Comparison of ENCODE assay signal across 7 mouse cellular contexts in the genomic region with DNA sequence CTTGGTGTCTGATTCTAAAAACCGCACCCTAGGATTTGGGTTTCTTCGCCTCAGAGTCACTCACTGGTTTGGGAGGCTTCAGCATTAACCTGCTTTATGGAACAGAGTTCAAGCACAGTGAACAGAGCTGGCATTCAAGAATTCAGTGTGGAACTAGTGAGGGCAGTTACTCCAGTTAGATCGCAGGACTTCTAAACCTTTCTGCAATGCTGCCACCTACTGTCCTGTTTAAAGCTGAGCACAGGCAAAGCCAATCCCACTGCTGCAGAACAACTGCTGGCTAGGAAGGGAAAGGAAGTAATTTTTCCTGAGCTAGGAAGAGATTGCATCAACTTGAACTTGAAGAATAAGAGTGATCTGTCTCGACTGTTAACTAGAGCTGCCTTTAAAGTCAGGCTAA.
DNase-seq lines count a peak whose midpoint lies in the region; ATAC-seq lines count a peak whose summit lies in the region.

No protein-coding gene starts in this region.

- H3K27ac ChIP-seq in embryonic facial prominence, embryonic 15.5 days (replicated peaks), result no peak overlapping the region
- H3K27ac ChIP-seq in hindbrain, embryonic 16.5 days (ENCODE audit: low read depth, low read length), result no peak overlapping the region
- no peak overlapping the region for H3K27ac ChIP-seq in stomach, embryonic 15.5 days

- H3K4me2 ChIP-seq in embryonic facial prominence, embryonic 15.5 days (replicated peaks), result no peak overlapping the region
- no peak overlapping the region for H3K4me2 ChIP-seq in hindbrain, embryonic 16.5 days (ENCODE audit: low read length)
- no peak overlapping the region for H3K4me2 ChIP-seq in stomach, embryonic 15.5 days

- H3K4me3 ChIP-seq in embryonic facial prominence, embryonic 15.5 days (replicated peaks), result no peak overlapping the region
- H3K4me3 ChIP-seq in hindbrain, embryonic 16.5 days (ENCODE audit: low read length), result no peak overlapping the region
- H3K4me3 ChIP-seq in stomach, embryonic 15.5 days (replicated peaks), result no peak overlapping the region

- no peaks in the 10 kb centered on the region for H3K27me3 ChIP-seq in embryonic facial prominence, embryonic 15.5 days
- no peaks in the 10 kb centered on the region for H3K27me3 ChIP-seq in hindbrain, embryonic 16.5 days (replicated peaks; ENCODE audit: control insufficient read depth, insufficient read depth, low read length)
- H3K27me3 ChIP-seq in stomach, embryonic 15.5 days (replicated peaks), result no peaks in the 10 kb centered on the region

- 21% methylated on average over 4 of the region's 4 CpGs for WGBS in embryonic facial prominence, embryonic 15.5 days
- WGBS in hindbrain, embryonic 16.5 days, result 25% methylated on average over 4 of the region's 4 CpGs
- 23% methylated on average over 4 of the region's 4 CpGs for WGBS in stomach, embryonic 15.5 days

- H3K9me3 ChIP-seq in embryonic facial prominence, embryonic 15.5 days (replicated peaks), result no peaks in the 10 kb centered on the region
- H3K9me3 ChIP-seq in hindbrain, embryonic 16.5 days (ENCODE audit: control insufficient read depth, low read length), result no peaks in the 10 kb centered on the region
- H3K9me3 ChIP-seq in stomach, embryonic 15.5 days, result no peaks in the 10 kb centered on the region

- no peaks in the 10 kb centered on the region for H3K36me3 ChIP-seq in embryonic facial prominence, embryonic 15.5 days
- H3K36me3 ChIP-seq in hindbrain, embryonic 16.5 days (ENCODE audit: control insufficient read depth, insufficient read depth, low read length), result no peaks in the 10 kb centered on the region
- no peaks in the 10 kb centered on the region for H3K36me3 ChIP-seq in stomach, embryonic 15.5 days

- no peaks in the 10 kb centered on the region for H3K4me1 ChIP-seq in embryonic facial prominence, embryonic 15.5 days
- no peaks in the 10 kb centered on the region for H3K4me1 ChIP-seq in hindbrain, embryonic 16.5 days (ENCODE audit: control insufficient read depth, insufficient read depth, low read depth, low read length)
- H3K4me1 ChIP-seq in stomach, embryonic 15.5 days, result no peaks in the 10 kb centered on the region

- peak; percentile 32 for DNase-seq in MEL-GATA-1-ER (ENCODE audit: extremely low read depth, low read depth)
- DNase-seq in adrenal gland, postnatal 25 days, result peak; percentile 9
- peak; percentile 29 to 75 for DNase-seq in layer of hippocampus, postnatal 14 days (ENCODE audit: low spot score in 2 of 2)

- 0 out of 2 replicates have a peak, but pooled peaks have one; percentile 57 for ATAC-seq in embryonic facial prominence, embryonic 15.5 days (ENCODE audit: insufficient number of reproducible peaks, low FRiP score, low TSS enrichment, low read depth)
- ATAC-seq in hindbrain, embryonic 16.5 days, result peak; percentile 94
- peak; percentile 89 for ATAC-seq in megakaryocyte-erythroid progenitor cell, adult 5-6 weeks (replicated peaks; ENCODE audit: low FRiP score, low TSS enrichment, poor library complexity, severe bottlenecking)
- ATAC-seq in stomach, embryonic 15.5 days (ENCODE audit: insufficient read depth, low FRiP score, low read depth), result peak; percentile 43; the same call in 1 of the 2 replicates

- no peak overlapping the region for H3K9ac ChIP-seq in embryonic facial prominence, embryonic 15.5 days
- no peak overlapping the region for H3K9ac ChIP-seq in hindbrain, embryonic 16.5 days (ENCODE audit: low read depth, low read length)
- no peak overlapping the region for H3K9ac ChIP-seq in stomach, embryonic 15.5 days

Comparison
In these comparisons a context has a peak if more than half of its experiments do, and no peak if none do; other contexts are left out.
1. ATAC-seq: peak in every context shown above with its lines; median percentile 94 in hindbrain, embryonic 16.5 days; 89 in megakaryocyte-erythroid progenitor cell, adult 5-6 weeks; 57 in embryonic facial prominence, embryonic 15.5 days; 43 in stomach, embryonic 15.5 days.